Mouse (Mus musculus): ENCODE data around the gene Tap2. TPM values are rescaled to one million over a fixed set of nuclear protein-coding genes. Genes with fewer than 3 reads are reported as not detected.

Gene Tap2
- polyA plus RNA-seq, 1 experiment from 2014 or later: 0.41 TPM

- ATAC-seq (replicated peaks; ENCODE audit: low FRiP score) (peak; percentile 6; the same call in 1 of the 2 replicates), DNase-seq (ENCODE audit: low spot score) (no peak)
- H3K4me2 ChIP-seq (ENCODE audit: low read depth, low read length, severe bottlenecking): peak overlapping the region; percentile 75
- H3K27me3 ChIP-seq (ENCODE audit: control insufficient read depth, insufficient read depth, low read length): peaks cover 45% of the 10 kb centered on the region
- 5% methylated on average over 20 of the region's 20 CpGs for WGBS
- peaks cover 10% of the 10 kb centered on the region for H3K4me1 ChIP-seq (replicated peaks; ENCODE audit: control insufficient read depth, insufficient read depth, low read length)
- H3K27ac ChIP-seq (ENCODE audit: low read depth, low read length): no peak overlapping the region
- no peaks in the 10 kb centered on the region for H3K9me3 ChIP-seq (ENCODE audit: control insufficient read depth, low read length)
- H3K9ac ChIP-seq (ENCODE audit: low read length): peak overlapping the region; percentile 55
- H3K4me3 ChIP-seq (ENCODE audit: low read depth, low read length): peak overlapping the region; percentile 41
- H3K36me3 ChIP-seq (ENCODE audit: control insufficient read depth, insufficient read depth, low read length): no peaks in the 10 kb centered on the region
Measured at GRCm38 (mm10) chr17:34188010-34188409, 15.3 kb upstream of the Tap2 start.

DNA sequence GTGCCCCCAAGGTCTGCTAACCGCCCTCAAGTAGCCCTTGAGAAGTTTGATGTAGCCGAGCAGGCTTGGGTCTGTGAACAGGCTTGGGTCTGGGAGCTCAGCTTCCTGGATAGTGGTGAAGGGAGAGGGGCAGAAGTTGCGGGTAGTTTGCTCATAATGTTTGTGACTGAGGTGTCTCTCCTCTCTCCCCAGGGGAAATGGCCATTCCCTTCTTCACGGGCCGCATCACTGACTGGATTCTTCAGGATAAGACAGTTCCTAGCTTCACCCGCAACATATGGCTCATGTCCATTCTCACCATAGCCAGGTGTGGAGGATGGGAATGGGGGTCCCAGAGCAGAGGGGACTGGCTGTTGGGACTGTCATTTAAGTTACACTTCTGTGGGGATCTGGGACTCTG, 14.3 kb upstream of the Tap2 start:
- Histone ChIP-seq H3K27me3 (ENCODE audit: control insufficient read depth, insufficient read depth, low read length) (peaks cover 49% of the 10 kb centered on the region), H3K4me1 (replicated peaks; ENCODE audit: control insufficient read depth, insufficient read depth, low read length) (peaks cover 10% of the 10 kb centered on the region), H3K9me3 (ENCODE audit: control insufficient read depth, low read length) (no peaks in the 10 kb centered on the region), H3K4me3 (ENCODE audit: low read depth, low read length) (no peak overlapping the region), H3K36me3 (ENCODE audit: control insufficient read depth, insufficient read depth, low read length) (no peaks in the 10 kb centered on the region), H3K4me2 (ENCODE audit: low read depth, low read length, severe bottlenecking) (no peak overlapping the region), H3K27ac (ENCODE audit: low read depth, low read length) (no peak overlapping the region), H3K9ac (ENCODE audit: low read length) (no peak overlapping the region)
- 73% methylated on average over 6 of the region's 6 CpGs for WGBS
- no peak for ATAC-seq (replicated peaks; ENCODE audit: low FRiP score)
- no peak for DNase-seq (ENCODE audit: low spot score)

DNA sequence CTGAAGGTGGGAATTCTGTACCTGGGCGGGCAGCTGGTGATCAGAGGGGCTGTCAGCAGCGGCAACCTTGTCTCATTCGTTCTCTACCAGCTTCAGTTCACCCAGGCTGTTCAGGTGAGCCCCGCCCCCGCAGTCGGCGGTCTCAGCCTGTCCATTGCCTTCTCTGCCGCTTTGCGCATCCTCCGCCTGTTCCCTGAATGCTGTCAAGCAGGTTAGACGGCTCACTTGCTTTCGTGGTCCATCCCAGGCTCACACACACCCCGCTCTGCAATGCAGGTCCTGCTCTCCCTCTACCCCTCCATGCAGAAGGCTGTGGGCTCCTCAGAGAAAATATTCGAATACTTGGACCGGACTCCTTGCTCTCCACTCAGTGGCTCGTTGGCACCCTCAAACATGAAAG, 10.5 kb upstream of the Tap2 start:
- no peak for DNase-seq (ENCODE audit: low spot score)
- Histone ChIP-seq H3K9ac (ENCODE audit: low read length) (no peak overlapping the region), H3K27me3 (ENCODE audit: control insufficient read depth, insufficient read depth, low read length) (peaks cover 49% of the 10 kb centered on the region), H3K4me1 (replicated peaks; ENCODE audit: control insufficient read depth, insufficient read depth, low read length) (peaks cover 3% of the 10 kb centered on the region), H3K36me3 (ENCODE audit: control insufficient read depth, insufficient read depth, low read length) (no peaks in the 10 kb centered on the region), H3K4me3 (ENCODE audit: low read depth, low read length) (no peak overlapping the region), H3K27ac (ENCODE audit: low read depth, low read length) (no peak overlapping the region), H3K4me2 (ENCODE audit: low read depth, low read length, severe bottlenecking) (no peak overlapping the region), H3K9me3 (ENCODE audit: control insufficient read depth, low read length) (no peaks in the 10 kb centered on the region)
- ATAC-seq (replicated peaks; ENCODE audit: low FRiP score): no peak
- WGBS: 20% methylated on average over 16 of the region's 16 CpGs

- DNase-seq (ENCODE audit: low spot score): no peak
Measured at GRCm38 (mm10) chr17:34193468-34193867, 9.9 kb upstream of the Tap2 start.

GRCm38 (mm10) chr17:34194723-34195122, 8.6 kb upstream of the Tap2 start:
- Histone ChIP-seq H3K9ac (ENCODE audit: low read length) (no peak overlapping the region), H3K4me1 (replicated peaks; ENCODE audit: control insufficient read depth, insufficient read depth, low read length) (peaks cover 5% of the 10 kb centered on the region), H3K36me3 (ENCODE audit: control insufficient read depth, insufficient read depth, low read length) (no peaks in the 10 kb centered on the region), H3K4me2 (ENCODE audit: low read depth, low read length, severe bottlenecking) (no peak overlapping the region), H3K27ac (ENCODE audit: low read depth, low read length) (no peak overlapping the region), H3K27me3 (ENCODE audit: control insufficient read depth, insufficient read depth, low read length) (peaks cover 56% of the 10 kb centered on the region), H3K4me3 (ENCODE audit: low read depth, low read length) (no peak overlapping the region), H3K9me3 (ENCODE audit: control insufficient read depth, low read length) (no peaks in the 10 kb centered on the region)
- WGBS: 96% methylated on average over 4 of the region's 4 CpGs
- DNase-seq (ENCODE audit: low spot score) (no peak), ATAC-seq (replicated peaks; ENCODE audit: low FRiP score) (no peak)

More at GRCm38 (mm10) chr17:34193468-34193867, 9.9 kb upstream of the Tap2 start:
- Histone ChIP-seq H3K9me3 (ENCODE audit: control insufficient read depth, low read length) (no peaks in the 10 kb centered on the region), H3K9ac (ENCODE audit: low read length) (no peak overlapping the region), H3K4me1 (replicated peaks; ENCODE audit: control insufficient read depth, insufficient read depth, low read length) (peaks cover 5% of the 10 kb centered on the region), H3K27me3 (ENCODE audit: control insufficient read depth, insufficient read depth, low read length) (peaks cover 50% of the 10 kb centered on the region), H3K4me3 (ENCODE audit: low read depth, low read length) (no peak overlapping the region), H3K4me2 (ENCODE audit: low read depth, low read length, severe bottlenecking) (no peak overlapping the region), H3K36me3 (ENCODE audit: control insufficient read depth, insufficient read depth, low read length) (no peaks in the 10 kb centered on the region), H3K27ac (ENCODE audit: low read depth, low read length) (no peak overlapping the region)
- whole genome bisulfite sequencing: 64% methylated on average over 8 of the region's 8 CpGs
- no peak for ATAC-seq (replicated peaks; ENCODE audit: low FRiP score)

DNA sequence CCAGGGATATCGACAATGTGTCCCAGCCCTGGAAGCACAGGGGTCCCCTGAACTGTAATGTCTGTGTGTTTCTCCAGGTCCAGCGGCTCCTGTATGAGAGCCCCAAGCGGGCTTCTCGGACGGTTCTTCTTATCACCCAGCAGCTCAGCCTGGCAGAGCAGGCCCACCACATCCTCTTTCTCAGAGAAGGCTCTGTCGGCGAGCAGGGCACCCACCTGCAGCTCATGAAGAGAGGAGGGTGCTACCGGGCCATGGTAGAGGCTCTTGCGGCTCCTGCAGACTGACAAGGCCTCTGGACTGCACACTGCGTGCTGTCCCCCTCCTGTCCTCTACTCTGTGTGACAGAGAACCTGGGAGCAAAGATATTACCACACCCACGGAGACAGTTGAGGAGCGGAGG, 6.8 kb upstream of the Tap2 start:
- Histone ChIP-seq H3K4me3 (ENCODE audit: low read depth, low read length) (no peak overlapping the region), H3K9me3 (ENCODE audit: control insufficient read depth, low read length) (no peaks in the 10 kb centered on the region), H3K9ac (ENCODE audit: low read length) (no peak overlapping the region), H3K27ac (ENCODE audit: low read depth, low read length) (no peak overlapping the region), H3K4me2 (ENCODE audit: low read depth, low read length, severe bottlenecking) (no peak overlapping the region), H3K27me3 (ENCODE audit: control insufficient read depth, insufficient read depth, low read length) (peaks cover 56% of the 10 kb centered on the region), H3K4me1 (replicated peaks; ENCODE audit: control insufficient read depth, insufficient read depth, low read length) (peaks cover 5% of the 10 kb centered on the region), H3K36me3 (ENCODE audit: control insufficient read depth, insufficient read depth, low read length) (no peaks in the 10 kb centered on the region)
- DNase-seq (ENCODE audit: low spot score) (no peak), ATAC-seq (replicated peaks; ENCODE audit: low FRiP score) (no peak)
- WGBS: 27% methylated on average over 12 of the region's 12 CpGs

DNA sequence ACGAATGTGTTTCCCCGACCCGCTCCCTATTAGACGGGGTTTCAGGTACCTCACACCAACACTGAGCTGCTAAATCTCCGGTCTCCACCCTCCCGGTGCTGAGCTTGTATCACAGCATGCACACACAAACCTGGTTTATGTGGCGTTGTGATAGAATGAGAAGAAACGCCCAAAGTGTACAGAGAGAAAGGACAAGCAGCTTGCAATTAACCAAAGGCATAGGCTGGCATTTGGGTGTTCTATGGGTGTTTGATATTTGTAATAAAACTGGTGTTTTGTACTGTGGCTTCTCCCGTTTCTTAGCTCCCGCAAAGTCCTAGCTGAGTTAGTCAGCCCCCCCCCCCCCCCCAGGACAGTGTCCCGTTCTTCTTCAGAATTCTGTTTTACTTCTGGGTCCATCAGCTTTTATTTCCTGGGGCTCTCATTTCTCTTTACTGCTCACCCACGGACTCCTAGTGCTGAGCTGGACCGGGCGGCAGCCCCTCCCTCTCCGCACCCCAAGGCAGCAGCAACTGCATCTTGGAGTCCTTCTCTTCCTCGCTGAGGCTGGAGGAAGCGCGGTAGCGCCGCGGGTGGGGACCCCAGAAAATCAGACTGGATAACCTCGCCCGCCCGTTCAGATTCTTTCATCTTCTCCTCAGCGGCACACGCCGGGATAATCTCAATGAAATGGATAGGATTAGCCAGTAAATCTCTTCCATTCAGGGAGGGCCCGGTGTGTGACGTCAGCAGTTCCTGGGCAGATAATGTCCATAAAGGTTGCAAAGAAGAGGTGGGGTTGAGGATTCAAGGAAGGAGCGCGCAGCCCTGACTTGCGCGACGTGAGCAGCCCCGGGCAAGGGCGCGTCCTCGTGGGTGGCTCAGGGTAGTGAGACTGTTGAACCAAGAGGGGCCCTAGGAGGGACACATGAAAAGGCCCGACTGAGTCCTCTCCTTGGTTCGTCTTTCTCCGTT, 6.1 kb upstream of the Tap2 start, which contains the start of gene Psmb8:
Gene Psmb8 (plus strand): TSS at position 781 of the 954 bp plus-strand sequence.
- peak; percentile 66; the same call in 1 of the 2 replicates for ATAC-seq (replicated peaks; ENCODE audit: low FRiP score)
- H3K4me2 ChIP-seq (ENCODE audit: low read depth, low read length, severe bottlenecking): peak within 1 kb of the TSS; percentile 44
- no peaks in the 10 kb centered on the region for H3K36me3 ChIP-seq (ENCODE audit: control insufficient read depth, insufficient read depth, low read length)
- H3K9ac ChIP-seq (ENCODE audit: low read length): no peak within 1 kb of the TSS
- peaks cover 5% of the 10 kb centered on the region for H3K4me1 ChIP-seq (replicated peaks; ENCODE audit: control insufficient read depth, insufficient read depth, low read length)
- H3K27ac ChIP-seq (ENCODE audit: low read depth, low read length): no peak within 1 kb of the TSS
- H3K4me3 ChIP-seq (ENCODE audit: low read depth, low read length): peak within 1 kb of the TSS; percentile 18
- 4% methylated on average over 41 of the region's 41 CpGs for WGBS
- peaks cover 55% of the 10 kb centered on the region for H3K27me3 ChIP-seq (ENCODE audit: control insufficient read depth, insufficient read depth, low read length)
- peak; percentile 85 for DNase-seq (ENCODE audit: low spot score)
- H3K9me3 ChIP-seq (ENCODE audit: control insufficient read depth, low read length): no peaks in the 10 kb centered on the region

DNA sequence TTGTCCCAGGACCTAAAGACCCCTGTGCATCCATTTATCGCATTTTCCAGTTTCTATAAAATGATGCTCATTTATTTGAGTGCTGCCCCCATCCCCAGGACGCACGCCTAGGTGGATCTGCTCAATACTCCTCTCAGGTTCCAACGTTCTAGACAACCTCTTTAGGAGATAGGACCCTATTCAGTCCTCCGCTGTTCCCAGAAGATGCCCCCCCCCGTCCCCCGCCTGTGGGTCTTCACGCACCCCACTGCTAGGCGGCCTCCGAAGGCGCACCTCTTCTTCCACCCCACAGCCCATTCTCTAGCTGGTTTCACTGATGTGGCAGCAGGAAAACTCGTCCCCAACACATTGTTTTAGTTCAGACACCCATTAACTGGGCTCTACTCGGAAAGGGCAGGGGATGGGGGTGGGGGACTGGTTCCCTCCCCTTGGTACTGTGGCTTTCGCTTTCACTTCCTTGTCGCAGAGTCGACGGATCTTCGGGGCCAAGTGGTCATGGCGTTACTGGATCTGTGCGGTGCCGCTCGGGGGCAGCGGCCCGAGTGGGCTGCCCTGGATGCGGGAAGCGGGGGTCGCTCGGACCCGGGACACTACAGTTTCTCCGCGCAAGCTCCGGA, 5.3 kb upstream of the Tap2 start:
- Histone ChIP-seq H3K9me3 (ENCODE audit: control insufficient read depth, low read length) (no peaks in the 10 kb centered on the region), H3K36me3 (ENCODE audit: control insufficient read depth, insufficient read depth, low read length) (no peaks in the 10 kb centered on the region), H3K4me3 (ENCODE audit: low read depth, low read length) (peak overlapping the region; percentile 18), H3K4me1 (replicated peaks; ENCODE audit: control insufficient read depth, insufficient read depth, low read length) (peaks cover 5% of the 10 kb centered on the region), H3K27me3 (ENCODE audit: control insufficient read depth, insufficient read depth, low read length) (peaks cover 49% of the 10 kb centered on the region), H3K4me2 (ENCODE audit: low read depth, low read length, severe bottlenecking) (peak overlapping the region; percentile 44), H3K27ac (ENCODE audit: low read depth, low read length) (no peak overlapping the region), H3K9ac (ENCODE audit: low read length) (no peak overlapping the region)
- DNase-seq (ENCODE audit: low spot score) (no peak), ATAC-seq (replicated peaks; ENCODE audit: low FRiP score) (no peak)
- WGBS: 2% methylated on average over 32 of the region's 32 CpGs
